Mouse (Mus musculus): ENCODE measurements around the gene Trim7.
"Not testable (repeated sequence)": the region's sequence is repeated elsewhere in the genome, so short reads cannot be mapped to it uniquely, and the experiment has no call there.

DNA sequence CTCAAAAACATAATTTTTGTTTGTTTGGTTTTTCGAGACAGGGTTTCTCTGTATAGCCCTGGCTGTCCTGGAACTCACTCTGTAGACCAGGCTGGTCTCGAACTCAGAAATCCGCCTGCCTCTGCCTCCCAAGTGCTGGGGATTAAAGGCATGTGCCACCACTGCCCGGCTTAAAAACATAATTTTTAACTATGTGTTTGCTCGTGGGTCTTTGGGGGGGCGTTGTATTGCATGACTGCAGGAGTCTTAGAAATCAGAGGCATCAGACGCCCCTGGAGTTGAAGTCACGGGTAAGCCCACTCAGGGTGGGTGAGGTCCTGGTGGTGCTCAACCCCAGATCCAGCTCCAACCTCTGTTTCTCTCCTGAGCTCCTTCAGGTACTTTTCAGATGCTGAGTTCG is 34.0 kb upstream of the Trim7 start:
- TF ChIP-seq TAL1, GATA1 (IDR thresholded peaks at IDR 0.05; ENCODE audit: low read length): not testable (repeated sequence)

All from erythroblast, embryonic 14.5 days (primary cell).